Mouse (Mus musculus) adrenal gland, postnatal 25 days (tissue): ENCODE data around the gene Olfr830. TPM values are rescaled to one million over a fixed set of nuclear protein-coding genes. Genes with fewer than 3 reads are reported as not detected.
"Not testable (repeated sequence)": the region's sequence is repeated elsewhere in the genome, so short reads cannot be mapped to it uniquely, and the experiment has no call there.

Experiments
- DNase-seq: peaks from one replicate; pipeline ENCODE4 v3.0.0; 2021; ENCODE audit warnings: mixed read lengths
- long read RNA-seq: library from polyadenylated mRNA; stranded (forward); transcript quantifications from one replicate; pipeline ENCODE4 v2.0.0, GENCODE M21; 2021
- total RNA-seq: library from RNA; stranded (reverse); gene quantifications from 2 replicates; pipeline ENCODE4 v1.2.3, GENCODE M21; 2021

The Olfr830 gene
- not detected in 2 replicates for total RNA-seq
- long read RNA-seq, result 0 reads

- DNase-seq, result no peak
These were observed at the start of gene Olfr830 for GRCm38 (mm10) chr9:18874393-18874792. Olfr830 (plus strand) TSS chr9:18874693.

DNA sequence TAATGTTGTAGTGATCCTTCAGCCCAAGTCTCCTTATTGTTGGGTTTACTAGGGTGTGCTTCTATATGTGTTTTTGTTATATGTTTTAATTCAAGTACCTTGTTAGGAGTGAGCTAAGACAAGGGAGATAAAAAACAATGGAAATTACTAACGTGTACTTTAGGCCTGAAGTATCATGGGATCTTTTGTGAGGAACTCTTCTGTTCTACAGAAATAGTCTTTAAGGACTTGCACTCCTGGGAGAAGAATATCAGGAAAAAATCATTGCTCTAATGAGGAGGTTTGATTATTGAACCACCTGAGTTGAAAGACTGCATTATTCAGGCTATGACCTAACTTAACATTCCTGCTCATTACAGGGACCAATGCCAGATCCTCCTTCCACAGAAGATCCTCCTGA is 19.9 kb upstream of the Olfr830 start, which contains the start of gene Olfr829:
Gene Olfr829, plus strand, starts transcription at position 301 of the 400 bp plus-strand sequence.
- DNase-seq, result no peak

- not testable (repeated sequence) for DNase-seq
These were observed 33.2 kb downstream of the Olfr830 start for GRCm38 (mm10) chr9:18907699-18908098.

- DNase-seq, result not testable (repeated sequence)
These were observed 53.4 kb downstream of the Olfr830 start for GRCm38 (mm10) chr9:18927921-18928320.

Other genes with a start within 250 kb of the Olfr830 start
- 0.79 and 1.8 TPM in 2 replicates for gene Muc16, start 200.2 kb upstream of the Olfr830 start, total RNA-seq
- gene Olfr24, start 110.7 kb upstream of the Olfr830 start, total RNA-seq, result not detected in 2 replicates
- gene Olfr828, start 55.2 kb upstream of the Olfr830 start, total RNA-seq, result not detected in 2 replicates
- not detected in 2 replicates for gene Olfr829, start 19.8 kb upstream of the Olfr830 start, total RNA-seq
- gene Olfr832, start 62.4 kb downstream of the Olfr830 start, total RNA-seq, result not detected in 2 replicates
- gene Olfr834, start 113.3 kb downstream of the Olfr830 start, total RNA-seq, result not detected in 2 replicates
- not detected in 2 replicates for gene Olfr835, start 158.0 kb downstream of the Olfr830 start, total RNA-seq
- not detected in 2 replicates for gene Olfr836, start 245.7 kb downstream of the Olfr830 start, total RNA-seq